Mouse (Mus musculus): ENCODE results near the gene Myo9b. TPM values are rescaled to one million over a fixed set of nuclear protein-coding genes. Genes with fewer than 3 reads are reported as not detected.

The Myo9b gene
- total and polyA plus RNA-seq, 3 experiments: 40.0 to 58.6 (median 43.9) TPM

GRCm38 (mm10) chr8:71303632-71304031, 31.1 kb downstream of the Myo9b start:
- ATAC-seq (ENCODE audit: extremely low read depth, insufficient number of reproducible peaks, low FRiP score, poor library complexity, severe bottlenecking) (no peak), DNase-seq (ENCODE audit: low spot score) (no peak)
- Histone ChIP-seq H3K9me3 (replicated peaks) (peaks cover 11% of the 10 kb centered on the region), H3K27me3 (ENCODE audit: insufficient read depth, low read length) (no peaks in the 10 kb centered on the region), H3K4me3 (ENCODE audit: low read depth, low read length) (no peak overlapping the region), H3K36me3 (replicated peaks) (peaks cover 88% of the 10 kb centered on the region), H3K4me1 (ENCODE audit: insufficient read depth, low read depth, low read length) (peaks cover 11% of the 10 kb centered on the region; the same call in 1 of the 2 replicates)
- TF ChIP-seq CTCF (IDR thresholded peaks at IDR 0.05; ENCODE audit: low read depth, low read length) (no peak), GATA2 (IDR thresholded peaks at IDR 0.05; ENCODE audit: borderline replicate concordance, low read depth, low read length) (no peak), GATA1 (IDR thresholded peaks at IDR 0.05; ENCODE audit: borderline replicate concordance, low read length) (no peak), POLR2AphosphoS5 (IDR thresholded peaks at IDR 0.05; ENCODE audit: insufficient replicate concordance, low read depth, low read length) (no peak), TAL1 (conservative IDR thresholded peaks at IDR 0.05; ENCODE audit: low read depth, low read length) (no peak)

GRCm38 (mm10) chr8:71305988-71306387, 33.5 kb downstream of the Myo9b start:
- Histone ChIP-seq H3K36me3 (replicated peaks) (peaks cover 82% of the 10 kb centered on the region), H3K4me3 (ENCODE audit: low read depth, low read length) (no peak overlapping the region), H3K4me1 (ENCODE audit: insufficient read depth, low read depth, low read length) (peaks cover 11% of the 10 kb centered on the region; the same call in 1 of the 2 replicates), H3K27me3 (ENCODE audit: insufficient read depth, low read length) (no peaks in the 10 kb centered on the region), H3K9me3 (replicated peaks) (peaks cover 11% of the 10 kb centered on the region)
- DNase-seq (ENCODE audit: low spot score): no peak
- no peak for ATAC-seq (ENCODE audit: extremely low read depth, insufficient number of reproducible peaks, low FRiP score, poor library complexity, severe bottlenecking)
- TF ChIP-seq TAL1 (conservative IDR thresholded peaks at IDR 0.05; ENCODE audit: low read depth, low read length) (no peak), GATA2 (IDR thresholded peaks at IDR 0.05; ENCODE audit: borderline replicate concordance, low read depth, low read length) (no peak), GATA1 (IDR thresholded peaks at IDR 0.05; ENCODE audit: borderline replicate concordance, low read length) (no peak), CTCF (IDR thresholded peaks at IDR 0.05; ENCODE audit: low read depth, low read length) (no peak), POLR2AphosphoS5 (IDR thresholded peaks at IDR 0.05; ENCODE audit: insufficient replicate concordance, low read depth, low read length) (no peak)

GRCm38 (mm10) chr8:71307371-71307770, 34.9 kb downstream of the Myo9b start:
- Histone ChIP-seq H3K27me3 (ENCODE audit: insufficient read depth, low read length) (no peaks in the 10 kb centered on the region), H3K4me3 (ENCODE audit: low read depth, low read length) (no peak overlapping the region), H3K4me1 (ENCODE audit: insufficient read depth, low read depth, low read length) (peaks cover 10% of the 10 kb centered on the region; the same call in 1 of the 2 replicates), H3K36me3 (replicated peaks) (peaks cover 76% of the 10 kb centered on the region), H3K9me3 (replicated peaks) (peaks cover 6% of the 10 kb centered on the region)
- DNase-seq (ENCODE audit: low spot score) (no peak), ATAC-seq (ENCODE audit: extremely low read depth, insufficient number of reproducible peaks, low FRiP score, poor library complexity, severe bottlenecking) (no peak)
- TF ChIP-seq POLR2AphosphoS5 (IDR thresholded peaks at IDR 0.05; ENCODE audit: insufficient replicate concordance, low read depth, low read length): no peak
- no peak for TF ChIP-seq GATA2 (IDR thresholded peaks at IDR 0.05; ENCODE audit: borderline replicate concordance, low read depth, low read length)
- TF ChIP-seq CTCF (IDR thresholded peaks at IDR 0.05; ENCODE audit: low read depth, low read length): no peak
- no peak for TF ChIP-seq GATA1 (IDR thresholded peaks at IDR 0.05; ENCODE audit: borderline replicate concordance, low read length)
- no peak for TF ChIP-seq TAL1 (conservative IDR thresholded peaks at IDR 0.05; ENCODE audit: low read depth, low read length)

DNA sequence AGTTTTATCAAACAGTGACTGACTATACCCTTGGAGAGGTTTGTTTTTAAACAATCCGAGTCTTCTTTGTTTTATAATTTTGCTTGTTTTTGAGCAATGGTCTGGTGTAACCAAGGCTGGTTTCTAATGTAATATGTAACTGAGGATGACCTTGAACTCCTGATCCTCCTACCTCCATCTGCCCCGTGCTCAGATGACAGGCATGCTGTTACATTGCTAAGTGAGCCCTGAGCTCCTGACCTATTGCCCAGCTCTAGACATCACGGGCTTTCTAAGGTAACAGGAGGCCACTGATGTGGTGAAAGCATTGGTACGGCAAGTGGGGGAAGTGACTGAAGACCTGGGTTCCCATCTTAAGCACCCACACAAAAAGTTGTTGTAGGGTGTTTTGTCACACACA, 35.4 kb downstream of the Myo9b start:
- H3K9me3 ChIP-seq (replicated peaks): peaks cover 3% of the 10 kb centered on the region; the same call in 1 of the 2 replicates
- DNase-seq (ENCODE audit: low spot score) (no peak), ATAC-seq (ENCODE audit: extremely low read depth, insufficient number of reproducible peaks, low FRiP score, poor library complexity, severe bottlenecking) (no peak)
- H3K4me3 ChIP-seq (ENCODE audit: low read depth, low read length): no peak overlapping the region
- peaks cover 73% of the 10 kb centered on the region for H3K36me3 ChIP-seq (replicated peaks)
- peaks cover 13% of the 10 kb centered on the region for H3K4me1 ChIP-seq (ENCODE audit: insufficient read depth, low read depth, low read length)
- TF ChIP-seq TAL1 (conservative IDR thresholded peaks at IDR 0.05; ENCODE audit: low read depth, low read length) (no peak), CTCF (IDR thresholded peaks at IDR 0.05; ENCODE audit: low read depth, low read length) (no peak), POLR2AphosphoS5 (IDR thresholded peaks at IDR 0.05; ENCODE audit: insufficient replicate concordance, low read depth, low read length) (no peak), GATA1 (IDR thresholded peaks at IDR 0.05; ENCODE audit: borderline replicate concordance, low read length) (no peak), GATA2 (IDR thresholded peaks at IDR 0.05; ENCODE audit: borderline replicate concordance, low read depth, low read length) (no peak)
- no peaks in the 10 kb centered on the region for H3K27me3 ChIP-seq (ENCODE audit: insufficient read depth, low read length)

- DNase-seq (ENCODE audit: low spot score) (no peak), ATAC-seq (ENCODE audit: extremely low read depth, insufficient number of reproducible peaks, low FRiP score, poor library complexity, severe bottlenecking) (no peak)
- H3K27me3 ChIP-seq (ENCODE audit: insufficient read depth, low read length): no peaks in the 10 kb centered on the region
- no peak overlapping the region for H3K4me3 ChIP-seq (ENCODE audit: low read depth, low read length)
- H3K36me3 ChIP-seq (replicated peaks): peaks cover 62% of the 10 kb centered on the region
- H3K4me1 ChIP-seq (ENCODE audit: insufficient read depth, low read depth, low read length): peaks cover 32% of the 10 kb centered on the region
- TF ChIP-seq GATA2 (IDR thresholded peaks at IDR 0.05; ENCODE audit: borderline replicate concordance, low read depth, low read length) (no peak), CTCF (IDR thresholded peaks at IDR 0.05; ENCODE audit: low read depth, low read length) (no peak), POLR2AphosphoS5 (IDR thresholded peaks at IDR 0.05; ENCODE audit: insufficient replicate concordance, low read depth, low read length) (no peak)
- H3K9me3 ChIP-seq (replicated peaks): no peaks in the 10 kb centered on the region
Measured at GRCm38 (mm10) chr8:71310446-71310845, 37.9 kb downstream of the Myo9b start.

DNA sequence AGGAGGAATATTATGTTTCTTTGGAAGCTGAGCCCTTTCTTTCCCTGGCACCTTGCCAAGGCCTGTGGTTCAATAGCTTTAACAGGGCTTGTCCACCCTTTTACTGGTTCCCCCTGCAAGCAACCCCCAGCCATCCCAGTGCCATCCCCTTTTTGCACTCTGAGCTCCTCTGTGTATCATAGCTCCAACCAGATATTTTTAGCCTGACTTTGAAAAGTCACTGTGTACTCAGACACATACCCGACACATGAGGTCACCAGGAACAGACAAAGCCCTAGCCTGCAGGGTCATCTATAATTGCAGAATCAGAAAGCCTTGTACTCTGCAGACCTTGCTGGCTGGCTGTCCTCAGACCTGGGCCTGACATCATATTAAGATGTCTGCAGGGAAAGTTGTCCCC, 40.2 kb downstream of the Myo9b start:
- peaks cover 29% of the 10 kb centered on the region for H3K4me1 ChIP-seq (ENCODE audit: insufficient read depth, low read depth, low read length)
- peaks cover 67% of the 10 kb centered on the region for H3K36me3 ChIP-seq (replicated peaks)
- TF ChIP-seq POLR2AphosphoS5 (IDR thresholded peaks at IDR 0.05; ENCODE audit: insufficient replicate concordance, low read depth, low read length) (no peak), TAL1 (conservative IDR thresholded peaks at IDR 0.05; ENCODE audit: low read depth, low read length) (no peak), GATA1 (IDR thresholded peaks at IDR 0.05; ENCODE audit: borderline replicate concordance, low read length) (no peak), CTCF (IDR thresholded peaks at IDR 0.05; ENCODE audit: low read depth, low read length) (no peak), GATA2 (IDR thresholded peaks at IDR 0.05; ENCODE audit: borderline replicate concordance, low read depth, low read length) (no peak)
- no peak for DNase-seq (ENCODE audit: low spot score)
- H3K9me3 ChIP-seq (replicated peaks): no peaks in the 10 kb centered on the region
- no peak overlapping the region for H3K4me3 ChIP-seq (ENCODE audit: low read depth, low read length)
- ATAC-seq (ENCODE audit: extremely low read depth, insufficient number of reproducible peaks, low FRiP score, poor library complexity, severe bottlenecking): no peak
- no peaks in the 10 kb centered on the region for H3K27me3 ChIP-seq (ENCODE audit: insufficient read depth, low read length)

Data from G1E (cell line).